Mouse (Mus musculus): ENCODE data around the gene Safb2.

Gene Safb2

DNA sequence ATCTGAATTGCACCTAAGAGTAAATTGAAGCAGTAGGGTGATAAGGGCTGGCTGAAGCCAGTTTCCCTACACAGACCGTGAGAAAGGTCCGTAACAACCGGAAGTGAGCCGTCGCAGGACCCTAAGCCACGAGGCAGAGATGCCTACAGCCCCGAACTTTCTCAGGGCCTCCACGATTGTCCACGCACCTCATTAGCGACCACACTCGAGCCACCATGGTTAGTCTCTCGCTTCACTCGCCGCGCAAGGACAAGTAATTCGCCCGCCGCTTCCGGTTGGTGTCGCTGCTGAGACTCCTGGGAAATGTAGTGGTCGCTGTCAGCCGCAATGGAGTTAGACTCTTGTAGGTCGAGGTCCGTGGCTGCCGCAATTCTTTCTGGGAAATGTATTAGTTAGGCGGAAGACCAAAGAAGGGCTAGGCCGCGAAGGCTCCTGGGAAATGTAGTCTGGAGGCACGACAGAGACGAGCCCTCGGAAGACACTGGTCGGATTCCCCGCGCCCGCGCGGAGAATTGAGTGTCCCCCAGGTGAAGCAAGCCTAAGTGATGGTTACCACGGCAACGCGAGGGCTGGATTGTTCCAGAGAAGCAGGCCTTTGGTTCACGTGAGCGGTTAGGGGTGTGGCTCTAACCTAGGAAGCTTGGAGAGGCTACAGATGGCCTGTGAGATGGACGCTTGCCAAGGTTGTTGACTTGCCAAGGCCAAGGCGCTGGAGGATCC, 25.2 kb upstream of the Safb2 start, which contains the start of gene 2410015M20Rik:
2410015M20Rik (minus strand) TSS at position 320 of the 720 bp plus-strand sequence.
- DNase-seq (ENCODE audit: low spot score): peak; percentile 98

DNA sequence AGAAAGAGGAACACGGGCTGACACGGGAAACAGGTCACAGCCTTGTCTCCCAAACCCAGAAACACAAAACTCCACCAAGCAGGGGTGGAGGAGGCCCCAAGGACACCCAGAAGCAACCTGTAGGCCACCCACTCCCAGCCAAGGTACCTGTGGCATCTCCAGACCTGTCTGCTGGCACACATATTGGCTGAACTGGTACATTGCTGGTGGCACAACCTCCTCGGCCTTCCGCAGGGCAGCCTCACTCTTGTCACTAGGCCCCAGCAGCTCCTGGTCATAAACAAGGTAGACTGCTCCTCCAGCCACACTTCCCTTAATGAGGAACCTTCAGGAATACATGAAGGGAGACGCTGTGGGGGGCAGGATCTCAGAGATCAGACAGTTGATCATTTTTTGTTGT, 24.3 kb upstream of the Safb2 start:
- DNase-seq (ENCODE audit: low spot score): no peak

DNA sequence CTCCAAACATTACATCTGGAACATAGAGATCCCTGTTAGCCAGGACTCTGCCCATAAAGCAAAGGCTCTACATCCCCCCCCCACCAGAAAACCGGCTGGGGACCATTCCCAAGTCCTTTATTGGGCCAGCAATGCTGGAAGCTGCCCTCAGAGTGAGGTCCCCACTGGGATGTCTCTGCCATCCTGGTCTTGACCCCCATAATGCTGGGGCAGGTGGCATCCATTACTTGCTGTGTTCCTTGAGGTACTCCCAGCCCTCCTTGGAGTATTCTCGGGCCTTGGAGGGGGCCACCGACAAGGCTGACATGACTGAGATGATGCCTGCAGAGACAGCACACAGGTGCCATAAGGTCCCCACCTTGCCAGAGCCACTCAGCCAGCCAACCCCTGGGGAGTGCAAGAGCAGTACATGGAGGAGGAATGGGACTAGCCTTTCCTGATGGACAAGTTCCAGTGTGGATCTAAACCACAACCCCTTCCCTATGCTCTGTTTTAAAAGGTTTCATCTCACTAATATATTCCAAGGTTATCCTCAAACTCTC, 23.2 kb upstream of the Safb2 start:
- DNase-seq (ENCODE audit: low spot score): no peak

GRCm38 (mm10) chr17:56605431-56605830, 21.0 kb upstream of the Safb2 start:
- DNase-seq (ENCODE audit: low spot score): no peak

DNA sequence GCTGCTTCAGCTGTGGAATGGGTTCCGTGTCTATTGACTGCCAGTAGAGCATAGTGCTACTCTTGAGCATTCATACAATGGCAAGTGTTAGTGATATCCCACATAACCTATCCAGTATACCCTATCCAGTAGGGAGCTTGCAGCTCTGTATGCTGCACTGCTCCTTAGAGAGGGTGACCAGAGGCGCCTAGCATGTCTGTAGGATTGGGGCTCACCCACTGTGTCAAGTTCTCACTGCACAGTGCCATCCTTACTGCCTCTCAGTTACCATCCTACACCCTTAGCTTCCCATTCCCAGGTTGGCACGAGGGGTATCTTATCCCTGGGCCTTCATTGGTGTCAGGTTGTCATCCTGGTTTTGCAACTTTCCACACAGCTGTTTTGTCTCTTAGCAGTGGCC, 20.0 kb upstream of the Safb2 start:
- DNase-seq (ENCODE audit: low spot score): no peak

DNA sequence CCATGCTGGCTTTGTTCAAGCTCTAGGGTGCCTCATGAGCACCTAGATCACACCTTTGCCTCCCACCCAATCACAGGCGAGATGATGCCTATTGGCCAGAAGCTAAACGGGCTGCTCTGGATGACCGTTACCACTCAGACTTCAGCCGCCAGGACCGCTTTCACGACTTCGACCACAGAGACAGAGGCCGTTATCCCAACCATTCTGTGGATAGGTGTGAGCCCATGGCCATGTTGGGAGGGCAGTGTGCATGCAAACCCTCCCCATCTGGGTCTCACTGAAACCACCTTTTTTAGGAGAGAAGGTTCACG, 19.6 kb upstream of the Safb2 start:
- no peak for DNase-seq (ENCODE audit: low spot score)

- DNase-seq (ENCODE audit: low spot score): no peak
Measured at GRCm38 (mm10) chr17:56603186-56604069, 19.0 kb upstream of the Safb2 start.

- no peak for DNase-seq (ENCODE audit: low spot score)
Measured at GRCm38 (mm10) chr17:56593527-56594271, 9.3 kb upstream of the Safb2 start.

- no peak for DNase-seq (ENCODE audit: low spot score)
Measured at GRCm38 (mm10) chr17:56592553-56592952, 8.2 kb upstream of the Safb2 start.

DNA sequence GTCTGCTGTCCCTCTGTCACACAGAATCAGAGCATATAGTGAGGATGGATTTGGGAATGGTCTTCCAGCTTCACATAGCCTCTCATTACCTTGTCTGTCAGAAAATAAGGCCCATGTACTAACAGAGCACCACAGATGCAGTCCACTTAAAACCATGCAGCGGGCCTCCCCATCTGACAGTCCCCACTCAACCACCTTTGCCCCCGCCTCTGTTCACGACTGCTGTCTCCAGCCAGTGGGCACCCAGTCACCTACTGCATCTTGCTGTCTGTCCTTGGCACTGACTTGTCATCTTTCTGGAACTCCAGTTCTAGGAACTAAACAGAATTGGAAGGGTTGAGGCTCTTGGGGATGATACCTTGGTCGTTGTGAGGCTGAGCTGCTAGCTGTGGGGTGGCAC, 4.5 kb upstream of the Safb2 start:
- DNase-seq (ENCODE audit: low spot score): no peak

DNA sequence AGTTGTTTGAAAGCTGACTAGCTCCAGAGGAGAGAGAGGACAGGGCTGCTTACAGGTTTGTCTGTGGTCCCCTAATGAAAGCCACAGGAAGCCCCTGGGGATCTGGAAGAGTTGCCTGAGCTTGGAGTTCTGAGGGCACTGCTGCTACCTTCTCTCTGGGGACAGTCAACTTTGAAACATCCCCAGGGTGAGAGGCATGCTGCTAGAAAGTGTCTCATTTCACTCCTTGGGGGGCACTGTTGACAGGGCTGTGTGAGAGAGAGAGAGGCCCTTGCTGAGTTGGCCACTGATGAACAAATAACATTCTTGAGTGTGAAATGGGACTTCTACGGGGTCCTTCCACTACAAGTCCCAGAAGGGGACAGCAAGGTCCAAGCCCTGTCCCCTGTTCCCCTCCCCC, 3.4 kb upstream of the Safb2 start:
- no peak for DNase-seq (ENCODE audit: low spot score)

DNA sequence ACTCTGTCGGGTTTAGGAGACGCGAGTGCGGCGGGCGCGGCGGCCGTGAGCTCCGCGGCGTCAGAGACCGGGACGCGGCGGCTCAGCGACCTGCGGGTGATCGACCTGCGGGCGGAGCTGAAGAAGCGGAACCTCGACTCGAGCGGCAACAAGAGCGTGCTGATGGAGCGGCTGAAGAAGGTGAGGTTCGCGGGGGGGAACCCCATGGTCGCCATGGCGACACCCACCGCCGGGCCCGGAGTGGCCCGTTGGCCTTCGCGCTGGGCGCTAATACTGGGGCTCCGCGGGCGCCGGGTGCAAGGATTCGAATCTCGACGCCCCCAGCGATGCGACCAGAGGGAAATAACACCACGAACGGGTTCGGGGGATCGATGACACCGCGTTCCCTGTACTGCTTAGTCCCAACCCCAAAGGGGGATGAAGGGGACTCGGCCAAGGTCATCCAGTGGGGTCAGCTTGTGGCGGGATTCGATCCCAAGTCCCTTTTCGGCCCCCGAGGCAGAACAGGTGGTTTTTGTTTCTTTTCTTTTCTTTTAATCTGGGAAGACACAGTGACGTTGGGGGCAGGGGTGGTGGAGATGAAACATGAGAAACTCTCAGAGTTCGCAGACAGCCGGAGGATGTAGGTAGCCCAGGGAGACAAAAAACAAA, 911 bp upstream of the Safb2 start:
- DNase-seq (ENCODE audit: low spot score): peak; percentile 36

DNA sequence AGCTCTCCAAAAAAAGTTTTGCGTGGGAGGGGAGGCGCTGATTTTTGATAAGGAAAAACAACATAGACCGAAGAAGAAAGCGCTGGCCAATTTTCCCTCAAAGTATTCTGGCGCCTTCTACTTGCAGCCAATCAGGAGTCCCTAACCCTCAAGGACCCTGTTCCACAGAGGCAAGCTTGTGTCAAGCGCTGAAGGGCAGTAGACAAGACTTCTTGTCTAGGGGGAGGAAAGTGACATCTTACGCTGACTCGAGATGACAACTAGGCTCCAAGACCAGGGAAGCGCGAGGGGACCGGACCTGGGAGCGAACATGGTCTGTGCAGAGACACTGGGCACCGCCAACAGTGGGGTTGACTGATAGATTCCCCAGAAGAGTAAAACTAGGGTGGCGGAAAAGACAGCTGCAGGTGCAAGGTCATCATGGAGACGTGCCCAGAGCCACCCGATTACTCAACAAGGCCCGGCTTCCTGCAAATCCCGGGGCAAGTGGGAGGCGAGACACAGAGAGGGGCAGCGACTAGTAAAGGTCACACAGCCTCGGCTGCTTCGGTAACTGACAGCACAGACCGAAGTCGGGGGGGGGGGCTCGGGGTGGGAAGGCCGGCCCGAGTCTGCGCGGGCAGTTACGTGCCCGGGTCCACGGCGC, 651 bp downstream of the Safb2 start:
- DNase-seq (ENCODE audit: low spot score): no peak

DNA sequence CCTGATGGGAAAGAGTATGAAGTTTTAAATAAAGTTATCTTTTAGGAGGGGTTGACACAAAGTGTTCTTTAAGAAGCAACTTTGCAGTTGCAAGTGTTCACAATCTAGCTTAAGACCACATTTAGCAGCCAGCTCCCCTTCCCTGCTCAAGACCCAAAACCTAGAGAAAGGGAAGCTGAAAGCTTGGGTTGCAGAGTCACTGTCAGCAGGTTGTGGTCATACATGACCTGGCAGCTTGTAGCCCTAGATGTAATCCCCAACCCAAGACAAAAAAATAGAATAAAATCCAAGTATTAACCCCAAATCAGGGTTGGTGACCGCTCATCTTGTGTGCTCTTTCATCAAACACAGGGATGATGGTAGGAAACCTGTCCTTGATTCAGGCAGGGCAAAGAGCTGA, 1.3 kb downstream of the Safb2 start:
- DNase-seq (ENCODE audit: low spot score): no peak

DNA sequence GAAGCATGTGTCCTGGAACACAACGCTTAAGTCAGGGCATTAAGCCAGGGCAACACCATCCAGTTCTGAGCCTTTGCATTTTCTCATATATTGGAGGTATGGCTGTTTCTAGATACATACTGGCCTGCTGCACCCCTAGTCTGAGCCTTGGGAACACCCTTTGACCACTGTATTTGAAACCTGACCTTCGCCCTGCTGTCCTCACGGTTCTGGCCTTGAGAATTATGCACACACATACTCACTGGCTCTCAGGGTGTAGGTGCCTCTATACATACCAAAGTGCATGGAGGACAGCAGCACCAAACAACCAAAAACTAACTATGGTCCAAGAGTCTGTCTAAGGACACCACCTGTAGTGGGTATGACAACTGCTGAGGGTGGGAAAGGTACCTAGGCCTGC, 11.4 kb downstream of the Safb2 start:
- DNase-seq (ENCODE audit: low spot score): no peak

GRCm38 (mm10) chr17:56572154-56572553, 12.2 kb downstream of the Safb2 start:
- no peak for DNase-seq (ENCODE audit: low spot score)

GRCm38 (mm10) chr17:56570287-56570686, 14.1 kb downstream of the Safb2 start:
- no peak for DNase-seq (ENCODE audit: low spot score)

DNA sequence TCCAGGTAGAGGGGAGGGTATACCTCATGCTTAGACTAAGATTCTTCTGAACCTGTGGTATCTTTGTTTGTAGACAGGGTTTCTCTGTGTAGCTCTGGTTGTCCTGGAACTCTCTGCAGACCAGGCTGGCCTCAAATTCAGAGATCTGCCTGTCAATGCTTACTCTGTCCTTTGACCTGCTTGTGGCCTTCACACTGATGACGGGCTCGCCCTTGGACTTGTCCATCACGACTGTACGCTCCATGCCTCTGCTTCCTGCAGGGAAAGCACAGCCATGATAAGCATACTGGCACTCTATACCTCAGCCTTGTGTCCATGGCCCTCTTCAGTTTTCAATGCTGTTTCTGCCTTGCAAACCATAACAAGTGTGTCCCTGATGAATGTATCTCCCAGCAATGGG, 17.0 kb downstream of the Safb2 start:
- no peak for DNase-seq (ENCODE audit: low spot score)

- no peak for DNase-seq (ENCODE audit: low spot score)
Measured at GRCm38 (mm10) chr17:56566918-56567317, 17.5 kb downstream of the Safb2 start.

- no peak for DNase-seq (ENCODE audit: low spot score)
Measured at GRCm38 (mm10) chr17:56566293-56566692, 18.1 kb downstream of the Safb2 start.

DNA sequence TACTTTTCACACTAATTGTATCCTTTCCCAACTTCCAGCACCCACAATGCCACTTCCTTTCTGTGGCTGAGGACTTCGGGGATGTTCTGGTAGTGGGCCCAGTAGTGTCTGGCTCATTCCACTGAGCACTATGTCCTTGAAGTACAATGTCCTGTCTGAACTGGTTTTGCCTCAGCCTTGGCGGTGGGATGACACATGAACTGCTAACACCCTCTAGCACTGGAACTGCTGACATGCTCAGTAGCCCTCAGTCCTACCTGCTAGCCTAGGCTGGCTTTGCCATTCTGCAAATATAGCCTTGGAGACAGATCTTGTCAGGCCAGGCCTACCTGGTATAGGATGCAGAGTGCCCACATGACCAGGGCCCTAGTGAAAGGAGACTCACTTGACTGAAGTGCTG, 22.5 kb downstream of the Safb2 start:
- DNase-seq (ENCODE audit: low spot score): no peak

DNA sequence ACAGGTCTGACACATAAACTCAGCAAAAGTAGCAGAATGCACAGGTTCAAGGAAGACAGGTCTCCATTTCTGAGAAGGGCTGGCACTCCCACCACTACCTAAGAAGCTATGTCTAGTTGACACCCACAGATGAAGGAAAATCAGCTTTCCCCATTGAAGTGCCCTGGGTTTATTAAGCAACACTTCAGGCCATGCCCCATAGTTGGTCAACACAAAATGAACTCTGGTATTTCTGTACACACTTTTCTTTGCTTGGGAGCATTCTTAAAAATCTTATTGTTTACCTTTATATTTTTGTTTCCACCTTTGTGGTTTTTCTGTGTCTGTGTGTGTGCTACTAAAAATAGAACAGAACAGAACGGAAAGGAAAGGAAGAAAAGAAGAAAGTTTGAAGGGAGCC, 24.3 kb downstream of the Safb2 start:
- DNase-seq (ENCODE audit: low spot score): peak; percentile 33
